Mouse (Mus musculus): ENCODE measurements around the gene Klhl29.

GRCm38 (mm10) chr12:5235596-5235995, 139.9 kb downstream of the Klhl29 start:
- TF ChIP-seq CTCF (IDR thresholded peaks at IDR 0.05), result no peak
- no peak for TF ChIP-seq POLR2A (IDR thresholded peaks at IDR 0.05; ENCODE audit: insufficient read depth, low read depth, low read length)
- no peak for TF ChIP-seq EP300 (IDR thresholded peaks at IDR 0.05; ENCODE audit: insufficient read depth, low read depth, low read length)
